Mouse (Mus musculus): ENCODE measurements around the gene Tnr. TPM values are rescaled to one million over a fixed set of nuclear protein-coding genes. Genes with fewer than 3 reads are reported as not detected.

Gene Tnr
- polyA plus RNA-seq, 1 experiment from 2014 or later = 0.08 TPM

DNA sequence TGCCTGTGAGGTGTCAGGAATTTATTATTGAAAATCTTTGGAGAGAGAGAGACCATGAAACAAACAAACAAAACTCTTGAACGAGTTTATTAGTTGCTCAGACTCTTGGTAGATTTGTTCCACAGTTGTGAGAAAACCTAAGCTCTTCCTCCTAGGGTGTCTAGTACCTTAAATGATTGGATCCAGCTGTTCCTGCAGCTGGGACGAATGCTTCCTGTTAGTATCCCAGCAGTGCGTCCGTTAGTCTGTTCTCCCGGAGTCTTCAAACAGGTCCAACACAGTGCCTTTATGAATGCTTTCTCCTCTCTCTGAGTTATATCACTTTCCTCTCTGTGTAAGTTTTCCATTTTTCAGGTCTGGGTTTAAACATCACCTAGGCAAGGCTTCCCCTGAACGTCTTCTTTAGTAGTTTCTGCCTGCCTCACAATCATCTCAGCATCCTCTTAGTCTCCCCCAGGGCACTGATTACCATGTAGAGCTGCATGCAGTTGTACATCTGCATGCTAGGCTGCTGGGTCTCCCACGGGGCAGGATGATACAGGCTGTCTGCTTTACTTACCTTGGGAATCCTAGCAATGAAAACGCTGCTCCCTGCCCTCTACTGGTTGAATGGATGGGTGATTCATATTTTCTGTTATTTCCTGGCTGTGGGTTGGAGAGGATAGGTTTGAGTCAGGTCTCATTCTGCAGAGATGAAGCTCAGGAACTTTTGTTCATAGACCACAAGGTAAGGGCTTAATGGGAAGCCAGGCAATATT lies 293.2 kb downstream of the Tnr start:
- no peak overlapping the region for H3K9ac ChIP-seq
- no peaks in the 10 kb centered on the region for H3K27me3 ChIP-seq
- peaks cover 5% of the 10 kb centered on the region; the same call in 1 of the 2 replicates for H3K4me1 ChIP-seq
- H3K9me3 ChIP-seq = no peaks in the 10 kb centered on the region
- WGBS = 11% methylated on average over 8 of the region's 8 CpGs
- no peak overlapping the region for H3K27ac ChIP-seq
- no peak for ATAC-seq (ENCODE audit: insufficient number of reproducible peaks, low FRiP score, low TSS enrichment, low read depth)
- no peak overlapping the region for H3K4me2 ChIP-seq
- H3K4me3 ChIP-seq = no peak overlapping the region
- H3K36me3 ChIP-seq = no peaks in the 10 kb centered on the region

DNA sequence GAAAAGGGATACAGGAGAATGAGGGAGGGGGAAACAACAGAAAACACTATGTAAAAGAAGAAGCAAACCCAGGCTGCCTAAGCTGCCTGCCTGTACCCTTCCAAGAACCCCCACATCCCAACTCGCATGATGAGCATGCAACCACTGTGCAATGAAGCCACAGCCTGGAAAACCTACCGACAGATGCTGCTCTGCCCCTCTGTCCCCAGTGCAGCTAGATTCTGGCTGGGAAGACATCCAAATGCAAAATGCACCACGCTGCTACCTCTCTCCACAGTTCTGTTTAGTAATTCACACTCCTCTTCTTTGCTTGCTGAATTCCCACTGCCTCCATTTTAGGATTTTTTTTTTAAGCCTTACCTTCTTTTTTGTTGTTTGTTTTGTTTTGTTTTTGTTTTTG lies 295.9 kb downstream of the Tnr start:
- no peak for ATAC-seq (ENCODE audit: insufficient number of reproducible peaks, low FRiP score, low TSS enrichment, low read depth)
- H3K9me3 ChIP-seq = no peaks in the 10 kb centered on the region
- no peak overlapping the region for H3K27ac ChIP-seq
- H3K27me3 ChIP-seq = no peaks in the 10 kb centered on the region
- H3K36me3 ChIP-seq = no peaks in the 10 kb centered on the region
- no peak overlapping the region for H3K9ac ChIP-seq
- H3K4me3 ChIP-seq = no peak overlapping the region
- no peaks in the 10 kb centered on the region for H3K4me1 ChIP-seq
- no peak overlapping the region for H3K4me2 ChIP-seq
- WGBS = 21% methylated on average over 3 of the region's 3 CpGs

DNA sequence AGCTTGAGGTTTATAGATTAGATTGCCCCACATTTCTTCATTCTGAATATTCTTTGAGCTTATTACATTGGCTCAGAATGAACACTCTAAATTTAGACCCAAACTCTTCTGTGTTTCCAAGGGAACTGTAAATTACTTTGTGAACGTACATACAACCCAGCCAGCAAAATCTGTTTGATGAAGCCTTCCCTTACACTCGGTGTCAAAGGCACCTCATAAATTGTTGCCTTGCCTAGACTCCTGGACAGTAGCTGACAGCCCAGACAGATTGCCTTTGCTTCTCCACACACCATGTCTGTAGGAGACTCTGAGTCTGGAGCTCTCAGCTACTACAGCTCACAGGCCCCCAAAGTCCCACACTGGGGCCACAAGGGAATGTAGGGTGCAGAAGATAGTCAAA lies 298.8 kb downstream of the Tnr start:
- H3K27ac ChIP-seq = no peak overlapping the region
- H3K9me3 ChIP-seq = no peaks in the 10 kb centered on the region
- H3K36me3 ChIP-seq = no peaks in the 10 kb centered on the region
- ATAC-seq (ENCODE audit: insufficient number of reproducible peaks, low FRiP score, low TSS enrichment, low read depth) = no peak
- no peak overlapping the region for H3K4me3 ChIP-seq
- WGBS = 20% methylated on average over 2 of the region's 2 CpGs
- H3K9ac ChIP-seq = no peak overlapping the region
- no peaks in the 10 kb centered on the region for H3K27me3 ChIP-seq
- H3K4me1 ChIP-seq = no peaks in the 10 kb centered on the region
- H3K4me2 ChIP-seq = no peak overlapping the region

DNA sequence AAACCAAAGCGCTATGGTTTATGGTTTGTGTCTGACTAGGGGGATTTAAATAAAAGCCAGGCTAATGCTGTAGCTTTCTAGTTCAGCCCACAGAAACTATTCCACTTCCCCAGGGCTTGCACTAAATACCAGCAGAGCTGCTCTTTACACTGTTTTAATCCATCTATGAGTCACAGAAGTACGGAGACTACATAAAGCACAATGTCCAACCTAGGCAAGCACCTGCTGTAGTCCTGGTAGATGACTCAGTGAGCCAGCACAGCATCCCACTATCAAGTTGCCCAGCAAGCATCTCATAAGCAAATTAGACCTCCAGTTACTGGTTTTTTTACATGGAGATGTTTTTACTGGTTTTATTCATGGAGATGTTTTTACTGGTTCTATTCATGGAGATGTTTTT lies 305.0 kb downstream of the Tnr start:
- no peak overlapping the region for H3K4me2 ChIP-seq
- H3K9ac ChIP-seq = no peak overlapping the region
- H3K9me3 ChIP-seq = no peaks in the 10 kb centered on the region
- no peak overlapping the region for H3K4me3 ChIP-seq
- no peaks in the 10 kb centered on the region for H3K36me3 ChIP-seq
- 70% methylated on average over 2 of the region's 2 CpGs for WGBS
- H3K27me3 ChIP-seq = no peaks in the 10 kb centered on the region
- no peak overlapping the region for H3K27ac ChIP-seq
- no peak for ATAC-seq (ENCODE audit: insufficient number of reproducible peaks, low FRiP score, low TSS enrichment, low read depth)
- H3K4me1 ChIP-seq = no peaks in the 10 kb centered on the region

DNA sequence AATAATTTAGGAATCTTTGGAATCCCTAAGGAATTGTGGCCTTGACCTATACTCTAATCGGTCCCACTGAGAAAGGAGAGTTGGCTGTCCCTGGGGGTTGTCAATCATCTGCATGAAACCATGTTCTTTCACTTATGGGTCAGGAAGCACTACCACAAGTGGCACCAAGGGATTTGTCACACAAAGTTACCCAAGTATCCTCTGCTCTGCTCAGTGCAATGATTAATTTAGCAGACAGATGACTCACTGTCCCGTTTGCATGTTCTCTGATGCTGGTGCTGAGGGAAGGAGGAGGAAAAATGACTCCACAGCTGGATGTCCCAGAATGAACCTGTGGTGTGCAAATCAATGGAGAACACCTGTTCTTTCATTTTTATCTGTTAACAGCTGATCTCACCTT lies 309.6 kb downstream of the Tnr start:
- H3K4me1 ChIP-seq = no peaks in the 10 kb centered on the region
- no peak overlapping the region for H3K4me3 ChIP-seq
- 51% methylated on average over 2 of the region's 2 CpGs for WGBS
- H3K9ac ChIP-seq = no peak overlapping the region
- no peaks in the 10 kb centered on the region for H3K9me3 ChIP-seq
- H3K27me3 ChIP-seq = no peaks in the 10 kb centered on the region
- no peaks in the 10 kb centered on the region for H3K36me3 ChIP-seq
- no peak for ATAC-seq (ENCODE audit: insufficient number of reproducible peaks, low FRiP score, low TSS enrichment, low read depth)
- H3K27ac ChIP-seq = no peak overlapping the region
- no peak overlapping the region for H3K4me2 ChIP-seq

DNA sequence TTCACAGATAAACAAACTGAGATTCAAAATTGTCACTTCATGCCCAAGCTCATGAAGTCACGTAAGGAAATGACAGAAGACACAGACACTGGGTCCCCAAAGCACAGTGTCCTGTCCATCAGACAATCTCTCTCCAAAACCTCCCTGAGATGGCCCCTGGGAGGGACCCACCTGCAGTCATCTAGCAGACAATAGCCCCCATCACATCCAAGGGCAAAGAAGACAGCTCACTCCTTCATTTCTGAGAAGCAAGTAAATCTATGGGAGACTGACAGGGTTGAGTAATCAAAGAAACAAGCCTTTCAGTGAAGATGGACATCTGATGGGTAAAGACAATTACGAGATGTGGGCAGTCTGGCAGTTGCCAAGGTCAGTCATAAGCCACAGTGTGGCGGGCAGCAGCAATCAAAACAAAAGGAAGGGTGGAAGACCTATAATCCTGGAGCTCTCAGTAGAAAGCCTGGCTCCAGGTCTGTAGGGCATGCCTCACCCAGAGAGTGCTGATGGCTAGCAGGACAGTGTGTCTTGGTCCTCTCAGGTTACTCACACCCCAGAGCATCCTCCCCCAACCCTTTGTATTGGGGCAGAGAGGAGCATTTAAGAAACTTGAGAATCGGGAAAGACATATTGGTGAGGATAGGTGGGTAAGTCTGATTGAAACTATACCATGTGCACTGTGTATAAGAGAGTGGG lies 310.2 kb downstream of the Tnr start:
- Histone ChIP-seq H3K4me2 (no peak overlapping the region), H3K9ac (no peak overlapping the region), H3K4me1 (no peaks in the 10 kb centered on the region), H3K4me3 (no peak overlapping the region), H3K27me3 (no peaks in the 10 kb centered on the region), H3K9me3 (no peaks in the 10 kb centered on the region), H3K27ac (no peak overlapping the region), H3K36me3 (no peaks in the 10 kb centered on the region)
- 50% methylated on average over 4 of the region's 4 CpGs for WGBS
- ATAC-seq (ENCODE audit: insufficient number of reproducible peaks, low FRiP score, low TSS enrichment, low read depth) = no peak

DNA sequence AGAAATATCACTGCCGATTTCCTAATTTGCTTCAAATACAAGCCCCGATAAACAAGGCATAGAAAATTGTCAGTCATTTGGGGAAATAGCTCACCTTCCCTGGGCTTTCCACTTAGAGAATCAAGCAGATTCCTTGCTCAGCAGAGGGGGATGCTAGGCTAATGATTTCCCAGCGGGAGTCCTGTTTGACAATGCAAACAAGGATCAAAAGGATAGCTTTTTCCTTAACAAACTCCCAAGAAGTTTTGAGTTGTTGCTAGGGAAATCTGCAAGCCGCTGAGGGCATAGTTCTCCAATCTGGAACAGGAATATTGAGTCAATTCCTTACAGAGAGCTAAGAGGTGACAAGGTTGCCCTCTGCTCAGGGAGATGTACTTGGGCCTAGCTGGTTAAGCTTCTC lies 311.6 kb downstream of the Tnr start:
- Histone ChIP-seq H3K9ac (no peak overlapping the region), H3K27ac (no peak overlapping the region), H3K36me3 (no peaks in the 10 kb centered on the region), H3K9me3 (no peaks in the 10 kb centered on the region), H3K4me2 (no peak overlapping the region), H3K27me3 (no peaks in the 10 kb centered on the region), H3K4me1 (no peaks in the 10 kb centered on the region), H3K4me3 (no peak overlapping the region)
- no peak for ATAC-seq (ENCODE audit: insufficient number of reproducible peaks, low FRiP score, low TSS enrichment, low read depth)
- WGBS = 30% methylated on average over 4 of the region's 4 CpGs

DNA sequence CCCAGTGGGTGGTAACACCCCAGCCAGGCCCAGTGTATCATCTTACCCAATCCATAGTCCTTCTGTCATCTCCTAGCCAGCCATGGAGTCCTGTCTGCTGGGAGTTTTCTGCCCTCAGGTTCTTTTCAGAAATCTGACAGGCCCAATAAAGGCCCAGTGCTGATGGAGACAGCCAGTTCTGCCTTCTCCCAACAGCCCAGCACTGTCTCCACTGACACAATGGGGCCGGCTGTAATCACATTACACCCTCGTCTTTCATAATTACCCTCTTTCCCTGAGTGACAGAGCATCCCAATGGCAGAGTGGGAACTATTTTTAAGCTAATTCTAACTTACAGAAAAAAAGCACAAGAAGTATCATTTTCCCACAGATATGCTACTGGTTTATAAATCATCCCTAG lies 316.8 kb downstream of the Tnr start:
- 36% methylated on average over 2 of the region's 2 CpGs for WGBS
- no peak overlapping the region for H3K27ac ChIP-seq
- no peaks in the 10 kb centered on the region for H3K27me3 ChIP-seq
- no peak overlapping the region for H3K9ac ChIP-seq
- no peaks in the 10 kb centered on the region for H3K9me3 ChIP-seq
- no peak for ATAC-seq (ENCODE audit: insufficient number of reproducible peaks, low FRiP score, low TSS enrichment, low read depth)
- H3K4me1 ChIP-seq = no peaks in the 10 kb centered on the region
- no peak overlapping the region for H3K4me2 ChIP-seq
- no peaks in the 10 kb centered on the region for H3K36me3 ChIP-seq
- H3K4me3 ChIP-seq = no peak overlapping the region

DNA sequence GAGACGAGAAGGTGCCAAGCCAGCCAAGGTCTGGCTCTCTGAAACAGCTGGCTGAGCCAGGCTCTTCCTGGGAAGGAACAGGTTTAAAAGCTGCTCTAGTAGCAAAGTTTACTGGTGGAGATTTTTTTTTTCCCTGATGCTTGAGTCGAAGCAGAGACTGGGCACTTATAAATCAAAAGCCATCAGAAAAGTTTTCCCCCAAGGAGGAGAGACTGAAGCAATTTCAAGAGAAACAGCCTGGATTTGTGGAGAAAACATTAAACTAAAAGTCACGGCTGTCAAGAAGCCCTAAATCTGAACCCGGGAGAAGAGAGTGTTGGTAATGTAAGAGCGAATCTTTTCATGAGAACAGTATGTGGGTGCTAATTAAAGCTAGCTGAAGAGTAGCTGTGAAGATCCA lies 319.3 kb downstream of the Tnr start:
- Histone ChIP-seq H3K27ac (no peak overlapping the region), H3K4me2 (no peak overlapping the region), H3K27me3 (no peaks in the 10 kb centered on the region), H3K4me3 (no peak overlapping the region), H3K36me3 (no peaks in the 10 kb centered on the region), H3K4me1 (no peaks in the 10 kb centered on the region), H3K9me3 (no peaks in the 10 kb centered on the region), H3K9ac (no peak overlapping the region)
- 35% methylated on average over 5 of the region's 5 CpGs for WGBS
- no peak for ATAC-seq (ENCODE audit: insufficient number of reproducible peaks, low FRiP score, low TSS enrichment, low read depth)

DNA sequence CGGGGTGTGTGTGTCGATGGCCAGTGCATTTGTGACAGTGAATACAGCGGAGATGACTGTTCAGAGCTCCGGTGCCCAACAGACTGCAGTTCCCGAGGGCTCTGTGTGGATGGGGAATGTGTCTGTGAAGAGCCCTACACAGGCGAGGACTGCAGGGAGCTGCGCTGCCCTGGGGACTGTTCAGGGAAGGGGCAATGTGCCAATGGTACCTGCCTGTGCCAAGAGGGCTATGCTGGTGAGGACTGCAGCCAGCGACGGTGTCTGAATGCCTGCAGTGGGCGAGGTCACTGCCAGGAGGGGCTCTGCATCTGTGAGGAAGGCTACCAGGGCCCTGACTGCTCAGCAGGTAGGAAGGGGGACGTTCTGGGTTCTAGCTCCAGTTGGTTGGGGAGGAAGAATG lies 328.5 kb downstream of the Tnr start:
- Histone ChIP-seq H3K9me3 (no peaks in the 10 kb centered on the region), H3K36me3 (no peaks in the 10 kb centered on the region), H3K27ac (no peak overlapping the region), H3K4me3 (no peak overlapping the region), H3K9ac (no peak overlapping the region), H3K27me3 (no peaks in the 10 kb centered on the region), H3K4me2 (no peak overlapping the region), H3K4me1 (no peaks in the 10 kb centered on the region)
- WGBS = 75% methylated on average over 11 of the region's 11 CpGs
- ATAC-seq (ENCODE audit: insufficient number of reproducible peaks, low FRiP score, low TSS enrichment, low read depth) = no peak; the same call in 1 of the 2 replicates

DNA sequence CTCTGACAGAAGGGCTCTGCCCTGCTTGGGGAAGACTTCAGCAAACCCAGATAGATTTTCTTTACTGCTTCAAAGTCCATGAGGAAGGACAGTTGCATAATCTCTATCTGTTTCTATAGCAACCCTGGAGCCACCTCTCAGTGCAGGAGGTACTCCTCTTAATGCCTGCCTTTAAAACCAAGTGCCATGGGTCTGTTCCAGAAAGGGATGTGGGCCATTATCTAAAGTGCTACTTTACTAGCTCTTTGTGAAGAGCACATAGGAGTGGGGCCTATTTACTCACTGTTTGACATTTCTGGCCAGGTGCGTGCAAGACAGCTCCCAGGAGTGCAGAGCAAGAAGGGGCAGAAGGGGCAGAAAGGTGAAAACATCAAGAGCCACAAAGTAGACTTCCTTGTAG lies 330.7 kb downstream of the Tnr start:
- no peaks in the 10 kb centered on the region for H3K4me1 ChIP-seq
- H3K9ac ChIP-seq = no peak overlapping the region
- H3K9me3 ChIP-seq = no peaks in the 10 kb centered on the region
- no peak overlapping the region for H3K4me3 ChIP-seq
- no peak overlapping the region for H3K4me2 ChIP-seq
- no peaks in the 10 kb centered on the region for H3K27me3 ChIP-seq
- H3K27ac ChIP-seq = no peak overlapping the region
- H3K36me3 ChIP-seq = no peaks in the 10 kb centered on the region
- ATAC-seq (ENCODE audit: insufficient number of reproducible peaks, low FRiP score, low TSS enrichment, low read depth) = no peak
- WGBS = 94% methylated on average over 1 of the region's 1 CpGs

DNA sequence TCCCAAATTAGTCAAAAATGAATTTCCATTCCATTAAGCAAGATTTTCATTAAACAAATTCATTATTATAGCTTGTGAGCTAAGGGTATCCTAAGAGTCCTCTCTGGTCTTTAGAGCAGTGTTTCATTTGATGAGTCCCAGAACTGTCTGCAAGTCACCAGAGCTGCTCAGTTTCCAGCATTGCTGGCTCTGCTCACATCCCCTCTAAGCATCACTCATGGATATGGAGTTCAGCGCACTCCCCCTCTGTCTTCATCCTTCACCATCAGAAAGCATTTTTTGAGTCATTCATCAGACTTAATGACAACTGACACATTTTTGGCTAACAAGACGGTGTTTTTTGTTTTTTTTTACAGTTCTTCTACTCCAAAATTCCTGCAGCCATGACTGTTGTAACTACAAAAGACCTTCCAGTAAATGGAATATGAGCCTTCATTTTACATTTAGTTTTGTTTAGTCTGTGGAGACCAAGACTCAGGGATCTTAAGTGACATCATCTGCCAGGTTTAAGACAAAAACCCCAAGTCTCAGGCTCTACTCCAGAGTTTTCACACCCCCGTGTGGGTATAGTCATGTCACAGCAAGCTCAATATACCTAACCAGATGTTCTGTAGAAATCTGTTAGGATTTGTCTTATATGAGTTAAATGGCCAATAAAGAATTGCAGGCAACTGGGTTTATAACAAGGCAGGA lies 338.4 kb downstream of the Tnr start:
- Histone ChIP-seq H3K9ac (no peak overlapping the region), H3K36me3 (no peaks in the 10 kb centered on the region), H3K9me3 (no peaks in the 10 kb centered on the region), H3K4me3 (no peak overlapping the region), H3K27me3 (no peaks in the 10 kb centered on the region), H3K27ac (no peak overlapping the region), H3K4me2 (no peak overlapping the region), H3K4me1 (no peaks in the 10 kb centered on the region)
- no peak for ATAC-seq (ENCODE audit: insufficient number of reproducible peaks, low FRiP score, low TSS enrichment, low read depth)
- WGBS = 43% methylated on average over 3 of the region's 3 CpGs

All from limb, embryonic 15.5 days (tissue).